Mouse (Mus musculus) forebrain, embryonic 12.5 days (tissue): ENCODE results near the gene Gm4881. TPM values are rescaled to one million over a fixed set of nuclear protein-coding genes. Genes with fewer than 3 reads are reported as not detected.

Source experiments
- ATAC-seq: fragments of 200-750 bp; cut with Nextera tagmentation; 2 replicates; pipeline ENCODE4 v1.8.0; 2017; ENCODE audit warnings: moderate TSS enrichment; ENCODE audit not compliant: low FRiP score
- H3K27ac ChIP-seq: fragments of 300-500 bp; sonication (generic); 2 replicates; pipeline ENCODE4 v1.5.1; 2016; ENCODE audit warnings: mild to moderate bottlenecking
- H3K27me3 ChIP-seq: fragments of 300-500 bp; sonication (generic); 2 replicates; pipeline ENCODE4 v1.6.1; 2016; ENCODE audit warnings: mild to moderate bottlenecking
- H3K36me3 ChIP-seq: fragments of 300-500 bp; sonication (generic); replicated peaks from 2 replicates; pipeline ENCODE4 v1.6.1; 2016; ENCODE audit warnings: mild to moderate bottlenecking
- H3K4me1 ChIP-seq: fragments of 300-500 bp; sonication (generic); 2 replicates; pipeline ENCODE4 v1.6.1; 2016
- H3K4me2 ChIP-seq: fragments of 300-500 bp; sonication (generic); 2 replicates; pipeline ENCODE4 v1.6.1; 2016; ENCODE audit warnings: mild to moderate bottlenecking, moderate library complexity
- H3K4me3 ChIP-seq: fragments of 300-500 bp; sonication (generic); replicated peaks from 2 replicates; pipeline ENCODE4 v1.5.1; 2016; ENCODE audit warnings: mild to moderate bottlenecking
- H3K9ac ChIP-seq: fragments of 300-500 bp; sonication (generic); 2 replicates; pipeline ENCODE4 v1.6.1; 2016; ENCODE audit warnings: mild to moderate bottlenecking
- H3K9me3 ChIP-seq: fragments of 300-500 bp; sonication (generic); 2 replicates; pipeline ENCODE4 v1.6.1; 2016
- WGBS: fragments of 180-500 bp; shearing (Covaris S2); methylation state at CpG from one replicate; pipeline ENCODE4 v1.1.7; 2016; 5-methylcytosine and 5-hydroxymethylcytosine counted together
- polyA plus RNA-seq: library from polyadenylated mRNA; unstranded; fragments of >200 nt; fragmentation: Nextera tagmentation; extraction: Ambion mirVana; gene quantifications from 2 replicates; pipeline ENCODE4 v1.2.1, GENCODE M21; 2016

Gm4881 gene
- polyA plus RNA-seq, 1 experiment from 2014 or later: 1.0 TPM

DNA sequence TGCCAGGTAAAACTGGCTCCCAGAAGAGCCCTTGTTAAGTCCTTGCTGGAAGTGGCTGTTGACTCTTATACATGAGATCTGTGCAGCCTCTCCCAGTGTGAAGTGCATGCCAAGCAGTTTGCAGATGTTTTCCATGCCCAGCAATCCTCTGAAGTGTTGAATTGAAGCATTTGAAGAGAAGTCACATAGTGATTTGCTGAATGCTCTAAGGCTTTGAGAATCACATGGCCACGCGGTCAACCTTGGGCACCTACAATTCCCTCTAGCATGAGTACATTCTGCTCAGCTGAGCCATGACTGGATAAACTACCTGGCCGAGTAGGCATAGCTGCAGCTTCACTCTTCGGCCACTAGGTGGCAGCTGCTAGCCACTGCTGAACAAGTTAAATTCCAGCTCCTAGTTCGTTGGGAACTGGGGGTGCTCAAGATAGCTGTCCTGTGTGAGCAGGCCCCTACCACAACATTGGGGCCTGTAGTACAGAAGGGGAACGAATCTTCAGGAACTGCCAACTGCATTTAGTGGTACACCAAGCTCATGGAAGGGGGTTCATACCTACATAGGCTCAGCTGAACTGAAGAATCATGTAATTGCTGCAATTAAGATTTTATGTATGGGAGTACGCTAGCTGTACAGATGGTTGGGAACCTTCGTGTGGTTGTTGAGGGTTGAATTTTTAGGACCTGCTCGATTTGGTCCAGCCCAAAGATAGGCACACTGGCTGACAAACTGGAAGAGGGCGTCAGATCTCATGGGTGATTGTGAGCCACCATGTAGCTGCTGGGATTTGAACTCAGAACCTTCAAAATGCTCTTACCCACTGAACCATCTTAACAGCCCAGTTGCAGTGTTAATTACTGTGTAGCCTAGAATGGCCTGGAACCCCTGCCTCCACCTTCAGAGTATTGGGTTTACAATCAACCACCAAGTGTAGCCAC, 53.7 kb downstream of the Gm4881 start:
- Histone ChIP-seq H3K4me1 (peaks cover 25% of the 10 kb centered on the region), H3K36me3 (peaks cover 58% of the 10 kb centered on the region), H3K4me2 (no peak overlapping the region), H3K4me3 (no peak overlapping the region), H3K9ac (no peak overlapping the region), H3K27me3 (no peaks in the 10 kb centered on the region), H3K27ac (0 out of 2 replicates have a peak overlapping the region, but pooled peaks have one; percentile 8), H3K9me3 (no peaks in the 10 kb centered on the region)
- peak; percentile 32 for ATAC-seq
- 30% methylated on average over 10 of the region's 10 CpGs for WGBS

DNA sequence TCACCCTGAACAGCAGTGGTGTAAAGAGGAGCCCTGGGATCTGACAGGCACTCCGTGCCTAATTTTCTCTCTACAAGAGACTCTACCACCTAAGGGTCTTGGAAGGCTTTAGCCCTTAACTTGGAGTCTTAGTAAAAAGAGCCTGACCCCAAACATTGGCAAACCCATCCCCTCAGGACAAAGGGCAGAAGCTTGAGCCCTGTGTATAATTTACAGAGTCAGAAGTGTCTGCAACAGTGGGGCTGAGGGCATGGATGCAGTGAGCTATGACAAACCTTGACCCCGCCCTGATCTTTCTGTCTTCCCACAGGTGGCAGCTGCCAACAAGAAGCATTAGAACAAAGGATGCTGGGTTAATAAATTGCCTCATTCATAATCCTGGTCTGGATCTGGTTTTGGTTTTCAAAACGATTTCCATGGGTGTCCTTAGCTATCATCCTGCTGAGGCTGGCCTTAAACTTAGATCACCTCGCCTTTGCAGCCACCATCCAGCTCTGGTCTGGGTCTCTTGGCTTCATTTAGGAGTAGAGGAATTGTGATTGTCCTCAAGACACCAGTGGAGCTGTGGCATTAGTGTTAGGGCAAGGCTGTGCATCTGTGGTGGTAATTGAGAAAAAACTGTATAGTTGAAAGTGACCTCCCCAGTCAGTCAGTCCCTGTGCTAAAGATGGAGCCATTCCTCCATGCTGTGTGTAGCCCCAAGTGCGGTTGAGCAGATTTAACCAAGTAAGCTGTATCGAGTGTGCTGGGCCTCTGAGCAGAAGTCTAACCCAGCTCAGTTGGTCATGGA, 54.7 kb downstream of the Gm4881 start:
- H3K36me3 ChIP-seq: peaks cover 58% of the 10 kb centered on the region
- no peak overlapping the region for H3K9ac ChIP-seq
- no peaks in the 10 kb centered on the region for H3K9me3 ChIP-seq
- no peak overlapping the region for H3K4me2 ChIP-seq
- no peaks in the 10 kb centered on the region for H3K27me3 ChIP-seq
- peaks cover 32% of the 10 kb centered on the region for H3K4me1 ChIP-seq
- no peak overlapping the region for H3K27ac ChIP-seq
- H3K4me3 ChIP-seq: no peak overlapping the region
- WGBS: 82% methylated on average over 6 of the region's 6 CpGs
- ATAC-seq: no peak

DNA sequence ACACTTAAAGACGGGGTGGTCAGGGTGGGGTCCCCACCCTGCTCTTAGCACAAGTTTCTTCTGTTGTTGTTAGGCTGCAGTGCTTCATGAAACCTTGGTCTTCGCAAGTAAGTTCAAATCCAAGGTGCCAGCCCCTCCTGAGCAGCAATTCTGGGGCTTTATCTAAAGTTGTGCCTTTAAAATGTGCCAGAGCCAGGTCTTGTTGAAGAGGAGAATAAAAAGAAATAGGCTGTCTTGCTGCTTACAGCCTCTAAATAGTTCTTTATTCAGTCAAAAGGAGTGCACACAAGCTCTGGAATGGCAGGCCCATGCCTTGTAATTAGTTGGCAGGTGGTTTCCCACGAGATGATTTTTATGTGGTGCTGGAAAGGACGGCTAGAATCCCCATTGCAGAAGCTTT, 57.2 kb downstream of the Gm4881 start:
- H3K27ac ChIP-seq: no peak overlapping the region; the same call in 1 of the 2 replicates
- no peaks in the 10 kb centered on the region for H3K9me3 ChIP-seq
- 67% methylated on average over 4 of the region's 4 CpGs for WGBS
- H3K36me3 ChIP-seq: peaks cover 58% of the 10 kb centered on the region
- ATAC-seq: no peak
- H3K27me3 ChIP-seq: no peaks in the 10 kb centered on the region
- peak overlapping the region; percentile 85 for H3K4me2 ChIP-seq
- peak overlapping the region; percentile 100; the same call in 1 of the 2 replicates for H3K9ac ChIP-seq
- no peak overlapping the region for H3K4me3 ChIP-seq
- H3K4me1 ChIP-seq: peaks cover 32% of the 10 kb centered on the region

DNA sequence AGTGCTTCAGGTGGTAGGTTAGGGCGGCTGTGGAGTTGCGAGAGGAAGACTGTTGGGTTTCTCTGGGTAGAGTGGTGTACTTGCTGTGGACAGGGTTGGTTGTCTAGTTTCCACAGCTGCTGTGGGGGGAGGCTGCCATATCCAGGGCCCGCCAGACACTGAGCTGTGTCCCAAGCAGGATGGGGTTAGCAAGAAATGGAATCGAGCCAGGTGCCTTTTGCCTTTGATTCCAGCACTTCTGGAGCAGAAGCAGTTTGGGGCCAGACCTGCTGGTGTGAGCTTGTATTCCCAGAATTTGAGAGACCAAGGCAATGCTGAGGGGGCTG, 58.0 kb downstream of the Gm4881 start:
- 71% methylated on average over 4 of the region's 4 CpGs for WGBS
- Histone ChIP-seq H3K9me3 (no peaks in the 10 kb centered on the region), H3K27me3 (no peaks in the 10 kb centered on the region), H3K36me3 (peaks cover 55% of the 10 kb centered on the region), H3K4me3 (peak overlapping the region; percentile 99), H3K27ac (peak overlapping the region; percentile 25; the same call in 1 of the 2 replicates), H3K9ac (peak overlapping the region; percentile 100), H3K4me2 (peak overlapping the region; percentile 85), H3K4me1 (peaks cover 32% of the 10 kb centered on the region)
- ATAC-seq: no peak

DNA sequence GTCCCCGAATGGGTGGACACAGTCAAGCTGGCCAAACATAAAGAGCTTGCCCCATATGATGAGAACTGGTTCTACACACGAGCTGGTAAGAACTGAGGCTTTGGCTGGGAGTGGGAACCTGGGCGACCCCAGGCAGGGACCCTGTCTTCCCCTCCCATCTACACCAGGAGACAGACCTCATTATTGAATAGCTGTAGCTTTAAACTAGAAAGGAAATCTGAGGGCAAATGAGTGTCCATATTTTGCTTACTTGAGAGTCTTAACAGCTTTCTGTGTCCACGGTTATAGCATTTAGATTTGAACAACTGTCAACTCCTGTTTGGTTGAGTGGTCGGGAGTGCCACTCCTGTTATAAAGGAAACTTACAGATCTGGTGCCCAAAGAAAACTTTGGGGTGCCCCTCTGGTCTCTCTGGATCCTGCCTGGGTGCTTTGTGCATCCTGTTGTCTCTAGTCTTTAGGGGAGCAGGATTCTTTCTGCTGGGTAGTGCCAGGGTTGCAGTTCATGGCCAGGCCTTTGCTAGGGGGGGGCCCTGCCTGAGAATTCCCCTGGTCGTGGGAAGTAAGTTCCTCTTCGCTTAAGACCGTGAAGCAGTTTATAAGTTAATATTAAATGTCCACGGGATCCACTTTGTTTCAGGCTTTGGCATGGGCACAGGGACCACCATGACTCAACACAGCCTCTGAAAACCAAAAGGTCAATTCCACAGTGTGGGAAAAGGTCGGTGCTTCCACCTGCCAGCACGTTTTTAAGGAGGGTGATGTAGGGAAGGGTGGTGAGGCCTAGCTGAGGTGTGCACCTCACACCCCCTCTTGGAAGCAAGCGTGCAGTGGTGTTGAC, 58.6 kb downstream of the Gm4881 start:
- Histone ChIP-seq H3K27ac (peak overlapping the region; percentile 25; the same call in 1 of the 2 replicates), H3K9ac (peak overlapping the region; percentile 100), H3K9me3 (no peaks in the 10 kb centered on the region), H3K36me3 (peaks cover 49% of the 10 kb centered on the region), H3K4me3 (peak overlapping the region; percentile 99), H3K27me3 (no peaks in the 10 kb centered on the region), H3K4me2 (peak overlapping the region; percentile 85), H3K4me1 (peaks cover 32% of the 10 kb centered on the region)
- WGBS: 49% methylated on average over 12 of the region's 12 CpGs
- ATAC-seq: no peak

DNA sequence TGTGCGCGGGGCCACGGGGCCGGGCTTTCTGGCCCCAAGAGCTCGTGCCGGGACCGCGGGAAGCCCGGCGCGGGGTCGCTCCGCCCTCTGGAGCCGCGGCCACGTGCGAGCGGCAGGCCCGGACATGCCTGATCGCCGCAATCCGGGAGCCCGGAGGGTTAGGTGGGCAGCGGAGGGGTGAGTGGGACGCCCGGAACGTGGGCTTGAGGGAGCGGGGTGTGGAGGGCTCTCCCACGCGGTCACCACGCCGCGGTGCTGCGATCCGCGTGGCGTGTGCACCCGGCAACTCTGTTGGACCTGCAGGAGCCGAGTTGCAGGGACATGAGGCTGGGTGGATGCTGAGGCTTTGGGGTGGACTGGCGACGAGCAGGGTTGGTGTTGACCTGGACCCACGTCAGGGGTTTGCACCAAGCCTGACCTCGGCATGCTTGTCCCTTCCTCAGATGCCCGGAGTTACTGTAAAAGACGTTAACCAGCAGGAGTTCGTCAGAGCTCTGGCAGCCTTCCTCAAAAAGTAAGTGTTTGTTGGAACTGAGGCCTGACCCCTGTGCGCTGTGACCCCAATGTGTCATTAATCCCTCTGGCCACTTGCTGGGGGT, 59.5 kb downstream of the Gm4881 start:
- peaks cover 32% of the 10 kb centered on the region for H3K4me1 ChIP-seq
- H3K4me2 ChIP-seq: peak overlapping the region; percentile 85
- WGBS: under 1% methylated on average over 40 of the region's 47 CpGs
- peaks cover 42% of the 10 kb centered on the region for H3K36me3 ChIP-seq
- no peaks in the 10 kb centered on the region for H3K9me3 ChIP-seq
- peak overlapping the region; percentile 99 for H3K4me3 ChIP-seq
- peak overlapping the region; percentile 90 for H3K27ac ChIP-seq
- H3K27me3 ChIP-seq: no peaks in the 10 kb centered on the region
- H3K9ac ChIP-seq: peak overlapping the region; percentile 100
- ATAC-seq: peak; percentile 14; the same call in 1 of the 2 replicates

DNA sequence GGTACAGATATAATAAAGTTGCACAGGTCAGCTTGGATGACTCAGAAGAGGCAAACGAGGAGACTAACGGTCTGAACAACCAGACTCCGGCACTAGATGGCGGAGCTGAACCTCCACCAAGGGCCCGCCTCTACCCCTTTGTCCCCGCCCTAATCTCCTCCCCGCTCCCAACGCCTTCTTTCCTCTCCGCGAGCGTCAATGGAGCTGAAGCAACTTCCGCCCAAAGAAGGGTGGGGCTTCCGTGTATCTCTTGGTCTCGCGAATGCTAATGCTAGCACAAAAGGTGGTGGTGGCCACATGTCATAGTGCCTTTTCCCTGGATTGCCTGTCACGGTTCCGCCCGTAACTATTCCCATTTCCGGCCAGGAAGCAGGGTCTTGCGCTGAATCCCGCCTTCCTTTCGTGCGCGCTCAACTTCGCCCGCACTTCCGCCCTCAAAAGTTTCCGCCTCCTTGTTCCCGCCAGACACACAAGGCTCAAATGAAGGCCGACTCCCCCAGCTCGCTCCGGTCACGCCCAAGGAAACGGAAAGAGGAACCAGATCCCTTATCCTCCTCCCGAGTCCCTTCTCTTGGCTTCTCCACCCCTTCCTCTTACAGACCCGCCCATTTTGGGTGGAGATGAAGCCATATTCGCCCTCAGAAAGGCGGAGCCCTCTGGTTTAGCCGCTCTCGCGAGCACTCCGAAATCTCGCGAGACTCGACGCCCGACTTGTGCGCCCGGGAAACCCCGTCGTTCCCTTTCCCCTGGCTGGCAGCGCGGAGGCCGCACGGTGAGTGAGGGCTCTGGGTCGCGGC, 60.2 kb downstream of the Gm4881 start, which contains the start of gene Rps19:
Gene Rps19, plus strand, starts transcription at position 476 of the 797 bp plus-strand sequence.
- ATAC-seq: peak; percentile 92
- Histone ChIP-seq H3K4me2 (peak within 1 kb of the TSS; percentile 85), H3K9me3 (no peaks in the 10 kb centered on the region), H3K4me3 (peak within 1 kb of the TSS; percentile 99), H3K4me1 (peaks cover 35% of the 10 kb centered on the region), H3K27me3 (no peaks in the 10 kb centered on the region), H3K36me3 (peaks cover 35% of the 10 kb centered on the region), H3K27ac (peak within 1 kb of the TSS; percentile 90), H3K9ac (peak within 1 kb of the TSS; percentile 100)
- under 1% methylated on average over 57 of the region's 57 CpGs for WGBS

DNA sequence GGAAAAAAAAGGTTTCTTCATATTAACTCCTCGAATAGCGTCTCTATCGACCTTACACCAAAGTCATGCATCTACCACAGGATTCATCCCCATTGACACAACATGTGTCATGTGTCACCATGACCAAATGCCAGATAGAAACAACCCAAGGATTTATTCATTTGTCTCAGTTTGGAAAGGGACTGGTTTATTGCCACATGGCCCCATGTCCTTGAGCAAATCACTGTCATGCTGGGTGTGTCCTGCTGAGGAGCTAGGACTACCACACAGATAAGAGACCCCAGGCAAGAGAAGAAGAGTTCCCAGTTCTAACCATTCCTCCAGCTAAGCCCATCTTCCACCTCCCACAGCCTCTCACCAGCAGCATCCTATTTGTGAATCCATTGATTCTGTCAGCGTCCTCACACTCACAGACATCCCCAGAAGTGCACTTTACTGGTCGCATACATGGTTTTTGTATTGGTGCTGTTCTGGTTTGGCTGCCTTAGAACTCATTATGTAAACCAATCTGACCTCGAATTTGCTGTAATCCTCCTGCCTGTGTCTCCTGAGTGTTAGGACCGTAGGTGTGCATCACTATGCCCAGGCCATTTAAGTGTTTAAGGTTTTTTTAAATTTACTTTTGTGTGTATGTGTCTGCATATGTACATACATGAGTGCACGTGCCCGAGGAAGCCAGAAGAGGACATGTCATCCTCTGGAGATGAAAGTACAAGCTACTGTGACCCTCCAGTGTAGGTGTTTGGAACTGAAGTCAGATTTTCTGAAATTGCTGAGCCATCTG, 61.7 kb downstream of the Gm4881 start:
- 94% methylated on average over 9 of the region's 9 CpGs for WGBS

DNA sequence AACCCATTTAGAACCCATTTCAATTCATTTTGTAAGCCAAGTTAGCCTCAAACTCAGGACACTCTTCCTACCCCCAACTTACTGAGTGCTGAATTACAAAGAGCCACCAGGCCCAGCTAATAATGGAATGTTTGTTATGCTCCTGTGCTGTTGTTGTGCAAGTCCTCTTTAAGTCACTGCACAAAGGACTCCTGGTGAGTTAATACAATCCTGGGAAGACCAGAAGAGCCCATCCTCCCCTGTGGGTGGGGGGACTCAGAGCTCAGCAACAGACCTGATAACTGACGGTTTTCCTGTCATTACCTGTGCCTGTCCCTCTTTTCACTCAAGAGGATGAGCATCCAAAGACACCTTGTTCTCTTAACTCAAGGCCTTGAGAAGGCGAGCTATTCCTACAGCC, 64.7 kb downstream of the Gm4881 start:
- H3K9ac ChIP-seq: no peak overlapping the region

More for the DNA sequence above, 61.7 kb downstream of the Gm4881 start:
- H3K36me3 ChIP-seq: peaks cover 20% of the 10 kb centered on the region
- H3K27ac ChIP-seq: no peak overlapping the region
- H3K4me3 ChIP-seq: no peak overlapping the region
- no peak for ATAC-seq
- peaks cover 30% of the 10 kb centered on the region for H3K4me1 ChIP-seq
- H3K27me3 ChIP-seq: no peaks in the 10 kb centered on the region
- H3K9ac ChIP-seq: no peak overlapping the region
- H3K9me3 ChIP-seq: no peaks in the 10 kb centered on the region
- no peak overlapping the region for H3K4me2 ChIP-seq

DNA sequence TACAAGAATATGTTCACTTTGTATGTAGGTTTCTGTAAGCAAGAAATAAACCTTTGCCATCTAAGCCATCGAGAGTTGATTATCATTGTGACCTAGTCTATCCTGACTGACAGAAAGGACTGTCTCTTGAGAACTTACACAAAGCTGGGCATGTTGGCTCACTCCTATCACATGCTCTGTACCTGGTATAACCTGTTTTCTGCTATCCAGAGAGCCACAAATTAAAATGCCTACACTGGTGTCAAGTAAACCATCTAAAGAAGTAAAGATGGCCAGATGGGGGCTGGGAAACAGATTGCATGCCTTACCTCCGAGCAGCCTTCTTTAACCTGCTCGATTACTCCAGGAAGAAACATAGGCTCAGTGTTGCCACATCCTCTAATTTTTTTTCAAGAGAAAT, 66.7 kb downstream of the Gm4881 start:
- Histone ChIP-seq H3K27ac (no peak overlapping the region), H3K4me1 (peaks cover 3% of the 10 kb centered on the region; the same call in 1 of the 2 replicates), H3K4me2 (no peak overlapping the region), H3K27me3 (no peaks in the 10 kb centered on the region; the same call in 1 of the 2 replicates), H3K36me3 (no peaks in the 10 kb centered on the region), H3K4me3 (no peak overlapping the region), H3K9me3 (no peaks in the 10 kb centered on the region), H3K9ac (no peak overlapping the region)
- ATAC-seq: no peak
- 77% methylated on average over 3 of the region's 3 CpGs for WGBS

More for the DNA sequence above, 64.7 kb downstream of the Gm4881 start:
- Histone ChIP-seq H3K4me2 (no peak overlapping the region), H3K9me3 (no peaks in the 10 kb centered on the region), H3K4me3 (no peak overlapping the region), H3K4me1 (peaks cover 3% of the 10 kb centered on the region; the same call in 1 of the 2 replicates), H3K27me3 (no peaks in the 10 kb centered on the region; the same call in 1 of the 2 replicates), H3K27ac (no peak overlapping the region), H3K36me3 (no peaks in the 10 kb centered on the region)
- WGBS: 17% methylated on average over 2 of the region's 2 CpGs
- ATAC-seq: no peak
